Comparison of ENCODE assay signal across 23 mouse cellular contexts in genomic region chr4:138337341-138337740, GRCm38 (mm10). TPM values are rescaled to one million over a fixed set of nuclear protein-coding genes. Genes with fewer than 3 reads are reported as not detected.
DNase-seq lines count a peak whose midpoint lies in the region; ATAC-seq and TF ChIP-seq lines count a peak whose summit lies in the region.
"Had no signal": no experiment of that assay in that cellular context is flagged by ENCODE, and none has a peak within 500 bp of the region (broad histone marks: within the 10 kb centered on the region; RNA-seq: fewer than 3 reads in every experiment).

No protein-coding gene starts in this region.

- H3K27me3 ChIP-seq in hindbrain, embryonic 13.5 days, result 0 out of 2 replicates have a peak, but pooled peaks cover 8% of the 10 kb centered on the region
- no peaks in the 10 kb centered on the region for H3K27me3 ChIP-seq in hindbrain, embryonic 16.5 days (replicated peaks; ENCODE audit: control insufficient read depth, insufficient read depth, low read length)
- H3K27me3 ChIP-seq in liver, postnatal 0 days (ENCODE audit: insufficient read depth, low read length), result no peaks in the 10 kb centered on the region
- no peaks in the 10 kb centered on the region; the same call in none of the 2 replicates for H3K27me3 ChIP-seq in liver, embryonic 11.5 days (replicated peaks; ENCODE audit: control insufficient read depth, insufficient read depth, low read length)
- H3K27me3 ChIP-seq: embryonic facial prominence, embryonic 15.5 days had no signal

- H3K4me2 ChIP-seq in hindbrain, embryonic 13.5 days, result no peak overlapping the region
- no peak overlapping the region for H3K4me2 ChIP-seq in hindbrain, embryonic 16.5 days (ENCODE audit: low read length)
- H3K4me2 ChIP-seq in liver, postnatal 0 days (ENCODE audit: low read depth, low read length), result no peak overlapping the region
- H3K4me2 ChIP-seq in liver, embryonic 11.5 days, result no peak overlapping the region
- H3K4me2 ChIP-seq: embryonic facial prominence, embryonic 13.5 days; embryonic facial prominence, embryonic 15.5 days; forebrain, embryonic 12.5 days had no signal

- H3K27ac ChIP-seq in hindbrain, embryonic 13.5 days, result no peak overlapping the region
- no peak overlapping the region for H3K27ac ChIP-seq in hindbrain, embryonic 16.5 days (ENCODE audit: low read depth, low read length)
- no peak overlapping the region for H3K27ac ChIP-seq in liver, postnatal 0 days (ENCODE audit: low read depth)
- no peak overlapping the region for H3K27ac ChIP-seq in liver, embryonic 11.5 days (ENCODE audit: low read depth, low read length)
- H3K27ac ChIP-seq: embryonic facial prominence, embryonic 13.5 days; embryonic facial prominence, embryonic 15.5 days; forebrain, embryonic 10.5 days; forebrain, embryonic 12.5 days had no signal

- H3K36me3 ChIP-seq in hindbrain, embryonic 13.5 days, result no peaks in the 10 kb centered on the region
- no peaks in the 10 kb centered on the region for H3K36me3 ChIP-seq in hindbrain, embryonic 16.5 days (ENCODE audit: control insufficient read depth, insufficient read depth, low read length)
- no peaks in the 10 kb centered on the region for H3K36me3 ChIP-seq in liver, postnatal 0 days (replicated peaks; ENCODE audit: insufficient read depth, low read length)
- no peaks in the 10 kb centered on the region for H3K36me3 ChIP-seq in liver, embryonic 11.5 days (ENCODE audit: control insufficient read depth, insufficient read depth, low read length)
- H3K36me3 ChIP-seq: embryonic facial prominence, embryonic 13.5 days; embryonic facial prominence, embryonic 15.5 days; forebrain, embryonic 10.5 days; forebrain, embryonic 12.5 days had no signal

- no peak overlapping the region for H3K4me3 ChIP-seq in hindbrain, embryonic 13.5 days
- no peak overlapping the region for H3K4me3 ChIP-seq in hindbrain, embryonic 16.5 days (ENCODE audit: low read length)
- H3K4me3 ChIP-seq in liver, postnatal 0 days (ENCODE audit: low read depth, low read length), result no peak overlapping the region
- no peak overlapping the region for H3K4me3 ChIP-seq in liver, embryonic 11.5 days (ENCODE audit: low read depth, low read length)
- H3K4me3 ChIP-seq: embryonic facial prominence, embryonic 13.5 days; embryonic facial prominence, embryonic 15.5 days; erythroblast, embryonic 14.5 days; forebrain, embryonic 10.5 days; forebrain, embryonic 12.5 days had no signal

- DNase-seq in liver, postnatal 0 days, result peak; percentile 21
- no peak for DNase-seq in liver, embryonic 11.5 days (ENCODE audit: low spot score)
- DNase-seq: adrenal gland, adult 2 months; adrenal gland, postnatal 10 days; adrenal gland, postnatal 25 days; cerebellum, adult 11 months; cerebellum, adult 18-20 months; cerebellum, adult 8-10 months; cerebellum, adult 9-11 months; cerebellum, postnatal 14 days; cerebellum, postnatal 36 days; embryo, embryonic 11 days had no signal

- no peak for TF ChIP-seq EP300 in liver, postnatal 0 days (IDR thresholded peaks at IDR 0.05; ENCODE audit: low read depth)

- WGBS in hindbrain, embryonic 13.5 days, result 77% methylated on average over 9 of the region's 9 CpGs
- WGBS in hindbrain, embryonic 16.5 days, result 76% methylated on average over 9 of the region's 9 CpGs
- WGBS in liver, postnatal 0 days (ENCODE audit: insufficient replicate concordance), result 56% methylated on average over 9 of the region's 9 CpGs
- 69% methylated on average over 9 of the region's 9 CpGs for WGBS in liver, embryonic 11.5 days

- no peak for ATAC-seq in hindbrain, embryonic 13.5 days (ENCODE audit: low FRiP score)
- ATAC-seq in hindbrain, embryonic 16.5 days, result no peak
- ATAC-seq in liver, postnatal 0 days, result 0 out of 2 replicates have a peak, but pooled peaks have one; percentile 19
- ATAC-seq in liver, embryonic 11.5 days (replicated peaks; ENCODE audit: low FRiP score), result no peak
- ATAC-seq: forebrain, embryonic 14.5 days; forebrain, embryonic 16.5 days had no signal

- no peak for TF ChIP-seq CTCF in liver, postnatal 0 days (IDR thresholded peaks at IDR 0.05; ENCODE audit: low read depth)

- H3K9ac ChIP-seq in hindbrain, embryonic 13.5 days, result peak overlapping the region; percentile 6; the same call in 1 of the 2 replicates
- no peak overlapping the region for H3K9ac ChIP-seq in hindbrain, embryonic 16.5 days (ENCODE audit: low read depth, low read length)
- H3K9ac ChIP-seq in liver, postnatal 0 days (replicated peaks), result no peak overlapping the region
- no peak overlapping the region for H3K9ac ChIP-seq in liver, embryonic 11.5 days (ENCODE audit: low read depth, low read length)
- H3K9ac ChIP-seq: embryonic facial prominence, embryonic 13.5 days; embryonic facial prominence, embryonic 15.5 days; forebrain, embryonic 12.5 days had no signal

- H3K9me3 ChIP-seq in hindbrain, embryonic 13.5 days, result no peaks in the 10 kb centered on the region
- H3K9me3 ChIP-seq in hindbrain, embryonic 16.5 days (ENCODE audit: control insufficient read depth, low read length), result no peaks in the 10 kb centered on the region
- no peaks in the 10 kb centered on the region for H3K9me3 ChIP-seq in liver, postnatal 0 days (ENCODE audit: low read length)
- no peaks in the 10 kb centered on the region for H3K9me3 ChIP-seq in liver, embryonic 11.5 days (ENCODE audit: control insufficient read depth, low read length)
- H3K9me3 ChIP-seq: embryonic facial prominence, embryonic 13.5 days; embryonic facial prominence, embryonic 15.5 days; forebrain, embryonic 10.5 days; forebrain, embryonic 12.5 days had no signal

- 0 out of 2 replicates have a peak, but pooled peaks cover 4% of the 10 kb centered on the region for H3K4me1 ChIP-seq in hindbrain, embryonic 13.5 days (replicated peaks)
- no peaks in the 10 kb centered on the region for H3K4me1 ChIP-seq in hindbrain, embryonic 16.5 days (ENCODE audit: control insufficient read depth, insufficient read depth, low read depth, low read length)
- no peaks in the 10 kb centered on the region for H3K4me1 ChIP-seq in liver, postnatal 0 days (ENCODE audit: insufficient read depth)
- no peaks in the 10 kb centered on the region; the same call in 1 of the 2 replicates for H3K4me1 ChIP-seq in liver, embryonic 11.5 days (replicated peaks; ENCODE audit: control insufficient read depth, insufficient read depth, low read length)
- H3K4me1 ChIP-seq: forebrain, embryonic 10.5 days; forebrain, embryonic 12.5 days had no signal

RNA-seq across cellular contexts. Expression of gene Pink1, which starts 11.2 kb away (rescaled TPM):
- 91.0 and 93.8 TPM in 2 replicates for polyA plus RNA-seq in hindbrain, embryonic 13.5 days (2015; fragmentation: Nextera tagmentation; extraction: Ambion mirVana)
- 100 and 108 TPM in 2 replicates for polyA plus RNA-seq in hindbrain, embryonic 16.5 days (2015; fragmentation: Nextera tagmentation; extraction: Ambion mirVana)
- 52.5 and 69.5 TPM in 2 replicates for polyA plus RNA-seq in liver, postnatal 0 days (2015; fragmentation: Nextera tagmentation; extraction: Ambion mirVana)
- polyA plus RNA-seq in liver, embryonic 11.5 days (2014; fragmentation: Nextera tagmentation; extraction: Ambion mirVana), result 15.6 and 17.0 TPM in 2 replicates

RNA-seq across cellular contexts. Expression of gene Cda, which starts 30.5 kb away (rescaled TPM):
- polyA plus RNA-seq in hindbrain, embryonic 13.5 days (2015; fragmentation: Nextera tagmentation; extraction: Ambion mirVana), result 4.0 and 4.1 TPM in 2 replicates
- 7.9 and 8.1 TPM in 2 replicates for polyA plus RNA-seq in hindbrain, embryonic 16.5 days (2015; fragmentation: Nextera tagmentation; extraction: Ambion mirVana)
- polyA plus RNA-seq in liver, postnatal 0 days (2015; fragmentation: Nextera tagmentation; extraction: Ambion mirVana), result 17.7 and 24.2 TPM in 2 replicates
- polyA plus RNA-seq in liver, embryonic 11.5 days (2014; fragmentation: Nextera tagmentation; extraction: Ambion mirVana), result 6.6 and 7.2 TPM in 2 replicates

RNA-seq across cellular contexts. Expression of gene Ddost, which starts 32.8 kb away (rescaled TPM):
- 208 and 213 TPM in 2 replicates for polyA plus RNA-seq in hindbrain, embryonic 13.5 days (2015; fragmentation: Nextera tagmentation; extraction: Ambion mirVana)
- polyA plus RNA-seq in hindbrain, embryonic 16.5 days (2015; fragmentation: Nextera tagmentation; extraction: Ambion mirVana), result 232 and 238 TPM in 2 replicates
- polyA plus RNA-seq in liver, postnatal 0 days (2015; fragmentation: Nextera tagmentation; extraction: Ambion mirVana), result 102 and 111 TPM in 2 replicates
- 276 and 295 TPM in 2 replicates for polyA plus RNA-seq in liver, embryonic 11.5 days (2014; fragmentation: Nextera tagmentation; extraction: Ambion mirVana)

RNA-seq across cellular contexts. Expression of gene Fam43b, which starts 59.0 kb away (rescaled TPM):
- 3.0 and 3.5 TPM in 2 replicates for polyA plus RNA-seq in hindbrain, embryonic 13.5 days (2015; fragmentation: Nextera tagmentation; extraction: Ambion mirVana)
- 16.6 and 17.3 TPM in 2 replicates for polyA plus RNA-seq in hindbrain, embryonic 16.5 days (2015; fragmentation: Nextera tagmentation; extraction: Ambion mirVana)
- polyA plus RNA-seq in liver, postnatal 0 days (2015; fragmentation: Nextera tagmentation; extraction: Ambion mirVana), result not detected in 2 replicates
- polyA plus RNA-seq in liver, embryonic 11.5 days (2014; fragmentation: Nextera tagmentation; extraction: Ambion mirVana), result 0.12 and 0.21 TPM in 2 replicates
- polyA plus RNA-seq: C2C12; embryonic facial prominence, embryonic 11.5 days; erythroblast, embryonic 14.5 days; forebrain, embryonic 10.5 days had no signal
